Mouse (Mus musculus): Measurements from ENCODE around the gene Lamtor3. TPM values are rescaled to one million over a fixed set of nuclear protein-coding genes. Genes with fewer than 3 reads are reported as not detected.

Gene Lamtor3
- polyA plus RNA-seq, 1 experiment from 2014 or later = 98.7 TPM

DNA sequence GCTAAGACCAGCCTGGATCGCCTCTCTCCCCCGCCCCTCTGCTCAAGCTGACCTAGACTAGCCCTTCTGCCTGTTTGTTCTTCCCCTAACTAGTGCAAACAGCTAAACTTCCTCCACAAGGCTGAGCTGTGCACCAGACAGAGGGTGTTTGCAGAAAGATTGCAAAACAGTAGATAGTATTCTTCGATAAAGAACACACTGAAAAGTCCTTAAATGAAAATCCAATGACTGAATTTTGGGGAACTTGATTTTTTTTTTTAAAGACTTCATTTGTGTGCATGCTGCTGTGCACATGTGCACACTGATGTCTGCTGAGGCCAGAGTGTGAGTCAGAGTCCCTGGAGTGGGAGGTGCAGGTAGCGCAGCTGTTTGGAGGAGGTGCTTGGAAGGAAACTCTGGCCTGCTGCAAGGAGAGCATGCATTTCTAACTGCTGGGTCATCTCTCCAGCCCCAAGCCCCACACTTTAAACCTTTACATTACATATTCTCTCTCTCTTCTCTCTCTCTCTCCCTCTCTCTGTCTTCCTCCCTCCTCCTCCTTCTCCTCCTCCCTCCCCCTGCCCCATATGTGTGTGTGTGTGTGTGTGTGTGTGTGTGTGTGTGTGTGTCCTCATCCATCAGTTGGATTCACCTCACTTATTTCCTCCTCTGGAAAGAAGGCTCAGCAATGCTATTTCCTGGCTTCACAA, 34.1 kb downstream of the Lamtor3 start:
- DNase-seq (ENCODE audit: low spot score, missing footprints) = peak; percentile 79
- no peak overlapping the region for H3K27ac ChIP-seq (ENCODE audit: low read depth, low read length)
- peak; percentile 47; the same call in 1 of the 2 replicates for ATAC-seq (ENCODE audit: low FRiP score)

DNA sequence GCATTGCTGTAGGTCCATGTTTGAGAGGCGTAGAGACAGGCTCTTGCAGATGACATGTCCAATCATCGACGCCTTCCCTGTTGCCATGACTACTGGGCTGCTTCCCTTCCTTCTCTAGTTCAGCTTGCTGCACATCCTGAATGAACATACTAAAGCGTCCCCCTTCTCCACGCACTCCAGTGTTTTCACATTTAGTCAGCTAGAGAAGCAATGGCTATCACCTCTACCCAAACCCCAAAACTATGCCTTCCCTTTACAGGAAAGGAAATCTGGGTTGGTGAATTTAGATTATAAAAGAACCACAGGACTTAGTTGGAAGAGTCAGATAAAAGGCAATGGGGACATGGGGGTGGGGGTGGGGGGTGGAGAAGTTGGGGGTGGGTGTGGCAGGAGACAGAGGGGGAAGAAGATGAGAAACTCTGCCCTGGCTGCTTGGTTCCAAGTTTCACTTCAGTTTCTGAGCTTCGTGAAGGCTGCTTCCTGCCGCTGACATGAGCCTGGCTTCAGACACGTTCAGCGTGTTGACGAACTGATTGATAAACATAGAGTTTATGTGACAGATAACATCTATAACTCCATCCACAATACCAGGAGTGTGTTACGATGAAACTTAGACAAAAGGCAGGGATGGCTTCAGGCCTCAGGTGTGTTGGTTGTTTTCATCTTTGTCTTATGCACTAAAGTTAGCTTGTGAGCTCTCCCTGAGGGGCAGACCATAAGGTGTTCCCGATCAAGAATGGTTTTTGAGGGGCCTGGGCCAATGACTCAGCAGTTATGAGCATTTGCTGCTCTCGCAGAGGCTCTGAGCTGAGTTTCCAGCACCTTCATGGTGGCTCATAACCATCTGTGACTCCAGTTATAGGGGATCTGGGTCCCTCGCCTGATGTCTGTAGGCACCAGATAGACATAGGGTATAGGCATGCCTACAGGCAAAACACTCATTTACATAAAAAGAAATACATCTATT, 34.9 kb downstream of the Lamtor3 start:
- ATAC-seq (ENCODE audit: low FRiP score) = peak; percentile 78; the same call in 1 of the 2 replicates
- Histone ChIP-seq H3K9ac (ENCODE audit: low read length) (no peak overlapping the region), H3K4me3 (ENCODE audit: low read depth, low read length) (no peak overlapping the region), H3K27me3 (ENCODE audit: control insufficient read depth, insufficient read depth, low read length) (no peaks in the 10 kb centered on the region), H3K9me3 (ENCODE audit: control insufficient read depth, low read length) (no peaks in the 10 kb centered on the region), H3K27ac (ENCODE audit: low read depth, low read length) (no peak overlapping the region), H3K4me2 (no peak overlapping the region), H3K36me3 (ENCODE audit: control insufficient read depth, insufficient read depth, low read length) (no peaks in the 10 kb centered on the region), H3K4me1 (ENCODE audit: control insufficient read depth, insufficient read depth, low read length) (peaks cover 8% of the 10 kb centered on the region; the same call in 1 of the 2 replicates)
- WGBS = 69% methylated on average over 14 of the region's 14 CpGs
- peak; percentile 89 for DNase-seq (ENCODE audit: low spot score, missing footprints)

More for the DNA sequence above, 34.1 kb downstream of the Lamtor3 start:
- H3K4me1 ChIP-seq (ENCODE audit: control insufficient read depth, insufficient read depth, low read length) = peaks cover 8% of the 10 kb centered on the region; the same call in 1 of the 2 replicates
- WGBS = 74% methylated on average over 4 of the region's 4 CpGs
- no peak overlapping the region for H3K4me2 ChIP-seq
- no peaks in the 10 kb centered on the region for H3K36me3 ChIP-seq (ENCODE audit: control insufficient read depth, insufficient read depth, low read length)
- no peak overlapping the region for H3K9ac ChIP-seq (ENCODE audit: low read length)
- no peak overlapping the region for H3K4me3 ChIP-seq (ENCODE audit: low read depth, low read length)
- H3K27me3 ChIP-seq (ENCODE audit: control insufficient read depth, insufficient read depth, low read length) = no peaks in the 10 kb centered on the region
- no peaks in the 10 kb centered on the region for H3K9me3 ChIP-seq (ENCODE audit: control insufficient read depth, low read length)

DNA sequence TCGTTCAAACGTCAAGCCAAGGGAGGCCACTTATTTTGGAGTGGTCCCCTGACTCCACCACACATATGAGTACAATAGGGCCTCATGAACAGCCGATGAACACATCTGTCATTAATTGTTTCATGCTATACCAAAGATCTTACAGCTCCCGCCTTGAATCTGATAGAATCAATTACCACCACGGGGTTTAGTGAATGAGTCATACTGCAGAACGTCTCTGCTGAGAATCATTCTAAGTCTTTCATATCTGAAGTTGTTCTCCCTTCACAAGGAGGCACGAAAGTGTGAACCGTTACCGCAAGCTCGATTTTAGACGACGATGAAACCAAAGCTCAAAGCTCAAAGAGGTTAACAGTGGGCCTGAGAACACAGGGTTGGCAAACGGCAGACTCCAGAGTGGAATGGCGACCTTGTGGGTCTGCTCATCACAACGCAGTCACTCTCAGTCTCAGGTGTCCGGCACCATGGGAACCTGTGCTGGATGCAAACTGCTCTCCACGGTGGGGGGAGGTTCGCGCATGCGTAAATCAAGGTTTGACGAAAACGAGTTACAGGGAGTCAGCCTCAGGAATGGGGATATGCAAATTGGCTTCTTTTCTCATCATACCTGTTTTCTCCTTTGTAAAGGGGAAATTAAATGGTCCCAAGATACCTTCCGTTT, 36.1 kb downstream of the Lamtor3 start:
- WGBS = 64% methylated on average over 23 of the region's 23 CpGs
- Histone ChIP-seq H3K9ac (ENCODE audit: low read length) (no peak overlapping the region), H3K4me1 (ENCODE audit: control insufficient read depth, insufficient read depth, low read length) (peaks cover 8% of the 10 kb centered on the region; the same call in 1 of the 2 replicates), H3K27ac (ENCODE audit: low read depth, low read length) (no peak overlapping the region), H3K36me3 (ENCODE audit: control insufficient read depth, insufficient read depth, low read length) (no peaks in the 10 kb centered on the region), H3K4me2 (no peak overlapping the region), H3K9me3 (ENCODE audit: control insufficient read depth, low read length) (no peaks in the 10 kb centered on the region), H3K4me3 (ENCODE audit: low read depth, low read length) (no peak overlapping the region), H3K27me3 (ENCODE audit: control insufficient read depth, insufficient read depth, low read length) (no peaks in the 10 kb centered on the region)
- ATAC-seq (ENCODE audit: low FRiP score) (0 out of 2 replicates have a peak, but pooled peaks have one; percentile 15), DNase-seq (ENCODE audit: low spot score, missing footprints) (peak; percentile 85)

DNA sequence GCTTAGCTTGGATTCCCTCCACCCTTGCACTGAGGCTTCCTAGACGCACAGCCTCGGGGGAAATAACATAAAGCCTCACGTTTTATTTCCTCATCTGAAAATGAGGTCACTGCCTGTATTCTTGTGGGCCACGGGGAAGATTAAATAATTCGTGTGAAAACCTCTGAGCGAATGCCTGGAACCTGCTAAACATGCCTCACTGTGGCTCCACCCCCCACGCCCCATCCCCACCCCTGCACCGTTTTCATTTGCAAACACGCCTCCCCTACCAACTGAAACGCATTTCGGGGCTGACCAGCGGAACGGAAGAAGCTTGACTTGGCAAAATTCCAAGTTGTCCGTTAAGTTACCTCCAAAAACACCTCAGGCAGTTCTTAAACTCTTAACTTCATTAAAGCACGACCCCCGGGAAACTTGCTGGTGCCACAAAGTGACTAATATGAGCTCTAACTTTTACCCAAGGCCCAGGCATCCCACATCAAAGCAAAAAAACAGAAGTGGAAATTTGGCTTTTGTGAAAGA, 37.3 kb downstream of the Lamtor3 start:
- WGBS = 32% methylated on average over 16 of the region's 16 CpGs
- Histone ChIP-seq H3K27ac (ENCODE audit: low read depth, low read length) (no peak overlapping the region), H3K4me1 (ENCODE audit: control insufficient read depth, insufficient read depth, low read length) (peaks cover 8% of the 10 kb centered on the region; the same call in 1 of the 2 replicates), H3K27me3 (ENCODE audit: control insufficient read depth, insufficient read depth, low read length) (no peaks in the 10 kb centered on the region), H3K9ac (ENCODE audit: low read length) (no peak overlapping the region), H3K4me3 (ENCODE audit: low read depth, low read length) (no peak overlapping the region), H3K4me2 (peak overlapping the region; percentile 15; the same call in 1 of the 2 replicates), H3K9me3 (ENCODE audit: control insufficient read depth, low read length) (no peaks in the 10 kb centered on the region), H3K36me3 (ENCODE audit: control insufficient read depth, insufficient read depth, low read length) (no peaks in the 10 kb centered on the region)
- peak; percentile 84 for DNase-seq (ENCODE audit: low spot score, missing footprints)
- no peak for ATAC-seq (ENCODE audit: low FRiP score)

DNA sequence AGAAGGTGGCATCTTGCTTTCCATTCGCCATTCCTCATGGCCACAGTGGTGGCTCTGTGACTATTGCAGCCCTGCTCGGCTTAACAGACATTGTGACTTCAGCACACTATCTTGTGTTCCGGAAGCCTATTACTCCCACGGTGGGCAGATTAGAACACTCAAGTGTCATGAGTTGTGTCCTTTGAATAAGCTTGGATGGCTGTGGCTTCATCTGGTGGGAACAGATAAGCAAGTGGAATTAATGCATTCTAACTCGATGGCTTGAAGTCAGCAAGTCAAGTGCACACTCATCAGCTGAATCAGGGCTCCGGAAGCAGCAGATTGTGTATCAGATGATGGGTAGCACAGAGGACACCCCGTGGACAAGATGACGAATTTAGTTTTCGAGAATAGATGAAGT, 39.6 kb downstream of the Lamtor3 start:
- Histone ChIP-seq H3K27me3 (ENCODE audit: control insufficient read depth, insufficient read depth, low read length) (no peaks in the 10 kb centered on the region), H3K4me1 (ENCODE audit: control insufficient read depth, insufficient read depth, low read length) (peaks cover 6% of the 10 kb centered on the region; the same call in 1 of the 2 replicates), H3K36me3 (ENCODE audit: control insufficient read depth, insufficient read depth, low read length) (no peaks in the 10 kb centered on the region), H3K9me3 (ENCODE audit: control insufficient read depth, low read length) (no peaks in the 10 kb centered on the region), H3K9ac (ENCODE audit: low read length) (no peak overlapping the region), H3K4me3 (ENCODE audit: low read depth, low read length) (no peak overlapping the region), H3K27ac (ENCODE audit: low read depth, low read length) (no peak overlapping the region), H3K4me2 (no peak overlapping the region)
- 91% methylated on average over 9 of the region's 9 CpGs for WGBS
- DNase-seq (ENCODE audit: low spot score, missing footprints) (peak; percentile 28), ATAC-seq (ENCODE audit: low FRiP score) (no peak)

DNA sequence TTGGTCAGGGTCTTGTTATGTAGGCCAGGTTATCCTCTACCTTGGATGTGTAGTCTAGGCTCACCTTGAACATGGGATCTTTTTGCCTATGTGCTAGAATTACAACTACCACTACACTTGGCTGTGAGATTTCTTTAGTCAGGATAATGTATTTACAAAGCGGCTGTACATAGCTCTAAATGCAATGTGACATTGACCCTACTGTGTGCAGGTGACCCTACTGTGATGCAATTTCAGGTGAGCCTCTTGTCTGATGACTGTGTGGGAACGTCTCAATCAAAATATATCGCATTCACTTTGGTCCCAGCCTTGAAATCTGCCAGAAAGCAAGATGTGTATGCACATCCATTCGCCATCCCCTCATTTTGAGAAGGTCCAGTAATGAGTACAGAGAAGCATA, 40.0 kb downstream of the Lamtor3 start:
- Histone ChIP-seq H3K4me1 (ENCODE audit: control insufficient read depth, insufficient read depth, low read length) (peaks cover 3% of the 10 kb centered on the region; the same call in 1 of the 2 replicates), H3K9ac (ENCODE audit: low read length) (no peak overlapping the region), H3K4me2 (no peak overlapping the region), H3K9me3 (ENCODE audit: control insufficient read depth, low read length) (no peaks in the 10 kb centered on the region), H3K36me3 (ENCODE audit: control insufficient read depth, insufficient read depth, low read length) (no peaks in the 10 kb centered on the region), H3K27me3 (ENCODE audit: control insufficient read depth, insufficient read depth, low read length) (no peaks in the 10 kb centered on the region), H3K4me3 (ENCODE audit: low read depth, low read length) (no peak overlapping the region), H3K27ac (ENCODE audit: low read depth, low read length) (no peak overlapping the region)
- WGBS = 92% methylated on average over 4 of the region's 4 CpGs
- peak; percentile 49 for DNase-seq (ENCODE audit: low spot score, missing footprints)
- no peak for ATAC-seq (ENCODE audit: low FRiP score)

DNA sequence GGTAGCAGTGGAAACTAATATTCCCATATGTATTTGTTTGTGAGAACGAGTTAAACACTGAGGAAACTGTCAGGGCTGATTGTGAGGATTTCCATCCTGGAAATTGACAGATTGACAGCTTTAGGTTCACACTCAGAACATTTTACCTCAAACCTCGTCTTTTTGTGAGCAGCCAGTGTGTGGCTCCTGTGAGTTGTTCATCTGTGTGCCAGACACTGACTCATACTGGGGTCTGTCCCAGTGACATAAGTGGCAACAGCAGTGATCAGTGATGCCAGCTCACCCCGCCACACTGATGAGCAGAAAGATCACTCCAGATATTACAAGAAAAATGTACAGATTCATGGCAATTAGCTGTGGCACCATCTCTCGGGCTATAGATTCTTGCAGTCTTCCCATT, 41.1 kb downstream of the Lamtor3 start:
- Histone ChIP-seq H3K36me3 (ENCODE audit: control insufficient read depth, insufficient read depth, low read length) (no peaks in the 10 kb centered on the region), H3K27me3 (ENCODE audit: control insufficient read depth, insufficient read depth, low read length) (no peaks in the 10 kb centered on the region), H3K4me2 (no peak overlapping the region), H3K9ac (ENCODE audit: low read length) (no peak overlapping the region), H3K4me3 (ENCODE audit: low read depth, low read length) (no peak overlapping the region), H3K4me1 (ENCODE audit: control insufficient read depth, insufficient read depth, low read length) (peaks cover 3% of the 10 kb centered on the region; the same call in 1 of the 2 replicates), H3K27ac (ENCODE audit: low read depth, low read length) (no peak overlapping the region), H3K9me3 (ENCODE audit: control insufficient read depth, low read length) (no peaks in the 10 kb centered on the region)
- ATAC-seq (ENCODE audit: low FRiP score) (no peak), DNase-seq (ENCODE audit: low spot score, missing footprints) (peak; percentile 68)
- 82% methylated on average over 4 of the region's 4 CpGs for WGBS

DNA sequence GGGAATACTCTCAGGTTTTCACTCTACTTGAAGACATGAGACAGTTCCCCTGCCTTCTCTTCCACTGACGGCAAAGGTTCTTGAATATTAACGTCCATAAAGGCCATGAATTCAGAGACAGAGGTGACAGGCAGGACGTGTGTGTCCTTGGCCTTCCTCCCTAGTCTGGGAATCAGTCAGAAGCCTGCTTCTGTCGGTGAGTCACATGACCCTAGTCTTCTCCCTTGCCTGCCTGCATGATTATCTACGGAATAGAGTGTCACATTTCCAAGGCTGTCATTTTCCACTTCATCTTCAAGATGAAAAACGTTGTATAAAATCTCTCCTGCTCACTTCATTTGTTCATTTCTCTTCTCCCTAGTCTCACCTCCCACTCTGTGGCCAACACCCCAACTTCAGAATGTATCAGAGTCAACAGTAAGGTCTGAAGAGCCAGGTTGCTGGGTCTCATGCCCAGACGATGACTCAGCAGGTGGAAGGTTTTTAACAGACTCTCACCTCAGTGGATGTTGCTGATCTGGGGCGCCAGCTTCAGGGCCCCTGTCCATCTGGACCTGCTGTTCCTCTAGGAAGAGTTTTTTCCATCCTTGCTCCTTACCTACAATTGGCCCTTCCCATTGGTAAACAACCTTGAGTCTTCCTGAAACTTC, 43.6 kb downstream of the Lamtor3 start:
- Histone ChIP-seq H3K27me3 (ENCODE audit: control insufficient read depth, insufficient read depth, low read length) (no peaks in the 10 kb centered on the region), H3K4me3 (ENCODE audit: low read depth, low read length) (no peak overlapping the region), H3K4me1 (ENCODE audit: control insufficient read depth, insufficient read depth, low read length) (no peaks in the 10 kb centered on the region), H3K27ac (ENCODE audit: low read depth, low read length) (no peak overlapping the region), H3K36me3 (ENCODE audit: control insufficient read depth, insufficient read depth, low read length) (no peaks in the 10 kb centered on the region), H3K9me3 (ENCODE audit: control insufficient read depth, low read length) (no peaks in the 10 kb centered on the region), H3K9ac (ENCODE audit: low read length) (no peak overlapping the region), H3K4me2 (no peak overlapping the region)
- ATAC-seq (ENCODE audit: low FRiP score) = no peak
- WGBS = 63% methylated on average over 8 of the region's 8 CpGs
- peak; percentile 54 for DNase-seq (ENCODE audit: low spot score, missing footprints)
